Mouse (Mus musculus): Measurements from ENCODE around the gene Slc9b2.
A peak's percentile ranks its signal among the peaks of the same experiment; 100 is the strongest.

Slc9b2 gene

DNA sequence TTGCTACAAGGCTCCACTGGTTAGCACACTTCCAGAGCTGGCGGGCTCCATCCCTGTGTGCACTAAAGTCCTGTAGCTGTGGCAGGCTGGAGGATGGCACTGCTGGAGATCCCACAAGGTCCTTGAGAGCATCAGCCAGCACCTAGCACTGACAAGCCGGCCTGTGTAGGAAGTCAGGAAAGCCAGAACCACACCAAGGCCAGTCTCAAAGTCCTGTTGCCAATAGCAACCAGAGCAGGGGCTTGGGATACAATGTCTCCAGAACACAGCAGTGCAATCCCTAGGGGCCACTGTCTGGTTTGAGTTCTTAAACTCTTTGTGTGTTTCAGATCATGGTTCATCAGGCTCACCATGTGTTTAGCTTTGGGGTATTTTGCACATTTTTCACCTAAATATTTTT lies 7.3 kb downstream of the Slc9b2 start:
- DNase-seq = no peak

DNA sequence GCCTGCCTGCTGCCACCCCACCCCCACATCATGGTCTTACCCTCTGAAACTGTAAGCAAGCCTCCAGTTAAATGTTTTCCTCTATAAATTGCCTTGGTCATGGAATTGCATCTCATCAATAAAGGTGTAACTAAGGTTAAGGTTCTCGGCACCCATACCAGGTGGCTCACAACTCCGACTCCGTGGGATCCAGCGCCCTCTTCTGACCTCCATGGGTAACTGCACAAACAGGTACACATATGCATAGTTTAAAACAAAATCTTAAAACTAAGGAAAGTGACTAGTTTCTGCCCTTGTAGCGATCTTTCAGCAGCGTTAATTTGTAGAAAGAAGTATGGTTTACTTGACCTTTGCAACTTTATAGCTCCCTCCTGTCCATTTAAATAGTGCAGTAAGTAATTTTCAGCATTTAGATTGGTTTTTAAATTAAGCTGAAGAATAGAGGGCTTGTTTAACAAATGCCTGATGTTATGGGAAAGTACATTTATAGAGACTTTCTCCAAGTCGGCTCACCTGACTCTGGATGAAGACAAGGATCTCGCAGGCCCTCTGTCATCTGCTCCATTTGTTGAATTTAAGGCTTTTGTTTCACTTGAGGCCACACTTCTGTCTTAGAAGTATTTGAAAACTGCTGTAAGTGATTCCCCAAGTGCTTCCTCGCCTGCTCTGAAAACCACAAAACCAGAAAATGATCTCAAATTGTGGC lies 8.4 kb downstream of the Slc9b2 start:
- DNase-seq = no peak

DNA sequence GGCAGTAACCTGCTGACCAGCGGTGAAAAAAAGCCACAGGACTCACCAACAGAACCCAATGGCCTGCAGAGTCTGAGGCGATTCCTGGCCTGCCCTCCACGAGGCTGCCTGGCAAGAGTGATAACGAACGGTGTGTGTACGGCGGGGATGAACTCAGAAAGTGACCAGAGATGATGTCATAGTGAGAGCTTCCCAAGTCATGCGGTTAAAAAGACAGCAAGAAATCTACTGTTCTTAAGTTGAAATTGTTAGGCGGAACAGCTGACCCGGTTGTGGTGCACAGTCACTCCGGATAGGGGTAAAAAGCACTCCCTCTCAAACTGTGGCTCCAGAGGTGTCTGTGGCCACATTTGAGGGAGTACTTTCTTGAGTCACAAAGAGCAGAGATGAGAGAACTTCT lies 10.8 kb downstream of the Slc9b2 start:
- DNase-seq = no peak

DNA sequence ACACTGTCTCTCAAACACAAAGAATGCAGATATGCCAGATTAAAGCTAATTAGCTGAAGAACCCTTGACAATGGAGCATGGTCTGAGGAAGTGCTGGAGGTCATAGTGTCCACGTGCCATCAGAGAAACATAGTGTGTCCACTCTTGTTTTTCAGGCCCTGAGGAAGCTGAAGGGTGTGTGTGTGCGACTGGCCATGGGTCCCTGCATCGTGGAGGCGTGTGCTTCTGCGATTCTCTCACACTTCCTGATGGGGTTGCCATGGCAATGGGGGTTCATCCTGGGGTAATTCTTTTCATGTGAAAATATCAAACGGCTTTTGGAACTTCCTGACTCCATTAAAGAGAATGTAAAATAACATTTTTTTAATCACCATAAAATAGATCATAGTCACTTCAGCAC lies 16.9 kb downstream of the Slc9b2 start:
- DNase-seq = no peak

DNA sequence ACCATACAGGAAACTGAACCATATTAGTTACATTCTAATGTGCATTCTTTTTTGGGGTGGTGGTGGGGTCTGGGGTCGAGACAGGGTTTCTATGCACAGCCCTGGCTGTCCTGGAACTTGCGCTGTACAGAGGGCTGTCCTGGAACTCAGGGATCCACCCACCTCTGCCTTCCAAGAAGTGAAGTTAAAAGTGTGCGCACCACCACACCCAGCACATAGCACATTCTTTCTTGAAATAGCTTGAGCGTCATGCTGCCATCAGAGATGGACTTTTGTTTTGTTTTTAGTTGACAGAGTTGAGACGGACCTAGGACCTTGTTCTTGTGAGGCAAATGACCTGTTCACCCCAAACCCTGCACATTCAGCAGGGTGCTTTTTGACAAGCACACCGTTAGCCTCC lies 19.7 kb downstream of the Slc9b2 start:
- DNase-seq = no peak

DNA sequence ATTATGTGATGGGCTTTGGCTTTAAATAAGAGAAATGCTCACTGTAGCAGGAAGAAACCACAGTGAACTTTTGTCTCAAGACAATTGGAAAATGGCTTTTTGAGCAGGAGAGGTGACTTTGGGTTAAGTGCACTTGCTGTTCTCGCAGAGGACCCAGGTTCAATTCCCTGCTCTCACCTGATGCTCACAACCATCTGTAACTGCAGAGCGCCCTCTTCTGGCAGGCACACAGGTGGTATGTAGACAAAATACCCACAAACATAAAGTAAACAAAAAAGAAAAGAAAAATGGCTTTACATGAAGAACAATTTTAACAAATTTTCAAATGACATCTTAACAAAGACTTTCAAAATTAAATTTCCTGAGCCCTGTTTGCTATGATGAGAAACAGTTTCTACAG lies 20.1 kb downstream of the Slc9b2 start:
- DNase-seq = no peak

DNA sequence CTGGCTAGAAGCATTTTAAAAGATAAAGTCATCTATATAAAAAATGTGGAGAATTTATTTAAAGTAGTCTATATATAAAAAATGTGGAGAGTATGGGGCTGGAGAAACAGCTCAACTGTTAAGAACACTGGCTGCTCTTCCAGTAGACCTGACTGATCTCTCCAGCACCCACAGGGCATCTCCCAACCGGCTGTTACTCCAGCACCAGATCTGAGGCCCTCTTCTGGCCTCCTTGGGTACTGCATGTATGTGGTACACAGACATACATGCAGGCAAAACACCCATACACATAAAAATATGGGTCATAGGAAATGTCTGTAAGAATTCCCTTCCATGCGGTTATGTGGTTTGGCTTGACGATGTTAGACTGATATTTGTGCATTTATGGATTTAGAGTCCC lies 21.1 kb downstream of the Slc9b2 start:
- peak in 1 of 2 experiments; percentile 67 for DNase-seq

DNA sequence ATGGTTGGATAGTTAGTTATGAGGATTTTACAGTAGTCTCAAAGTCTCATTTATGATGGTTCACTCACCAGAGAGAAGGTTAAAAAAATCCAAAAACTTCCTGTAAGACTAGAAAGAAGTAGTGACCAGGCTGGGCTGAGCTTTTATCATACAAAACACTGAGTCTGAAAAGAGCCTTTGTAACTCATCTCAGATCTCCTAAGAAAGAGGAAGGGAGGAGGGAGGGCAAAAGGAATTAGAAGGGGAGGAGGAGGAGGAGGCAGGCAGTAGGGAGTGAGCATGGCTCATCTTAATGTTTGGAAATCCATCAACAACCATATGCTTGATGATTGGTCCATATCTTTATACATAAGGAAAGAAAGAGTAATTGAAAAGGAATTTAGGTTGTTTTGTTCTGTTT lies 25.2 kb downstream of the Slc9b2 start:
- DNase-seq = no peak

DNA sequence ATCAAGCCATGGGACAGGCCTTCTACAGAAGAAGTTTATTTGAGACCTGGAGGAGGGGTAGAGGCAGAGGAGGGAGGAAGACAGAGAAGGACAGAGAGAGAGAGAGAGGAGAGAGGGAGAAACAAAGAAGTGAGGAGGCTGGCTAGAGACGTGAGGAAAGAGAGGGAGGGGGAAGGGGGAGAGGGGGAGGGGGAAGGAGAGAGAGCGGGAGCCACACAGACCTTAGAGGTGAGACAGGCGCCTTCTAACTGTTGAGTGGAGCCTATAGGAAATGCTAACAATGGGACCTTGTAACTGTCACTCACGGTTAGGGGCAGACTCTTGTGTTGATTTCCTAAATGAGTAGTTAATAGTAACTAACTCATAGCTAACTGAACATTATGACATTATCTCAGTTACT lies 26.3 kb downstream of the Slc9b2 start:
- DNase-seq = no peak

DNA sequence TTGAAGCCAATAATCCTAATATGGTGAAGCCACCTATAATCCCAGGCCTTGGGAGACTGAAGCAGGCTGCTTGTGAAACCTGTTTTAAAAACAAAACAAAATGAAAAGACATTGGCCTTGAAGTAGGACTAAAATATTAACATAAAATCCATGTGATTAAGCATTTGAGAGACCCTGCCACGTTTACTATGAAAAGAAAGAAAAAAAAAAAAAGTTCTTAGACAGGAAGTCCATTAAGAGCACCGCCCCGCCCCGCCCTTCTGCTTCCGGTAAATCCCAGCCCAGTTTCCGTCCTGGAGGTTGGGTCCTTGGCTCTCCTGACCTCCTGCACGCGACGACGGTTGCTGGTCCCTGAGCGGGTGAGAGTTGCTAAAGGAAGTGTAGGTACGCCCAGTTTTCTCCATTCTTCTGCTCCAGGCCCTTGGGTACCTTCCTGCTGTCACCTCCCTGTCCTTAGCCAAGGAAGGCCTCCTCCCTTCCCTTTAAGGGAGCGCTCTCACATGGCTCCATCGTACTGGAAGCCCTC lies 40.3 kb downstream of the Slc9b2 start, which contains the start of gene Slc9b1:
TSS of gene Slc9b1 (plus strand) at position 291 of the 526 bp plus-strand sequence.
- peak; percentile 12 to 47 for DNase-seq

DNA sequence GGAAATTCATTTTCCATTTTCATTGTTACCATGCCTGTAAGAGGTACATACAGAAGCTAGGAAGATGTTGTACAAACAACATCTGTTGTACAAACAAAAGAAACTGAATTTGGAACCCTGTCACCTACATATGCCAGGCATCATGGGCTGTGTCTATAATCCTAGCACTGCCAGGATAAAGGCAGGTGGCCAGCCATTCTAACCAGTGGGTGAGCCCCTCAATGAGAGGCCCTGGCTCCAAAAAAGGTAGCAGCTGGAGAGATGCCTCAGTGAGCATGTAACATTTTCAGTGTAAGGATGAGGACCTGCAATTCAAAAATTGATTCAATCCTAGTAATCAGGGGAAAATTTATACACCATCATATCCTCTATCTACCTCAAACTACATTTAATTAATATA lies 41.5 kb downstream of the Slc9b2 start:
- no peak for DNase-seq

DNA sequence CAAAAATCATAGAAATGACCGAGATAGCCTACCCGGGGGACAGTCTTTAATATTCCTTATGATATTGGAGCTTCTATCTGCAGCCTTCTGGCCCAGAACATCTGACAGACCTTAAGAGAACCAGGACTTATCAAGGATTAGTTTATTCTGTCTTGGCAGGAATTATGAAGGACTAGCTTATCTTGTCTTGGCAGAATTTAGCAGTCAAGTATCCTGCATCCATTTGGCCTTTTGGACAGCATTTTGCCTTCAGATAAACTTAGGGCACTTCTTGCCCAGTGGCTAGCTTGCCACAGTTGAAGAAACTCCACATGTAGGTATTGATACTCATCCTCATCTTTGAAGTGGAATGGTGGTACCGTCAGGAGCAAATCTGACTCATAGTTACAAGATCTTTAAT lies 44.4 kb downstream of the Slc9b2 start:
- no peak for DNase-seq

DNA sequence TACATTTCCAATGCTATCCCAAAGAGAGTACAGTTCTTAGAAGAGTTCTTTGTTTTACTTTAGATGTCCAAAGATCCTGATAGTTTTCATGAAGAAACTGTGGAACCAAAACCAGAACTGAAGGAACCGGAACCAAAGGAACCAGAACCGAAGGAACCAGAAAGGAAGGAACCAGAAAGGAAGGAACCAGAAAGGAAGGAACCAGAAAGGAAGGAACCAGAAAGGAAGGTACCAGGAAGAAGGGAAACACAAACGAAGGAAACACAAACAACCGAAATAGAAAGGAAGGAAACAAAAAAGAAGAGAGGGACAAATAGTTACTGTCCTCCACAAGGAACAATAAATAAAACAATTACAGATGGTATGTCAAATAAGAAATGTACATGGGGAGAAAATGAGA lies 49.9 kb downstream of the Slc9b2 start:
- no peak for DNase-seq

DNA sequence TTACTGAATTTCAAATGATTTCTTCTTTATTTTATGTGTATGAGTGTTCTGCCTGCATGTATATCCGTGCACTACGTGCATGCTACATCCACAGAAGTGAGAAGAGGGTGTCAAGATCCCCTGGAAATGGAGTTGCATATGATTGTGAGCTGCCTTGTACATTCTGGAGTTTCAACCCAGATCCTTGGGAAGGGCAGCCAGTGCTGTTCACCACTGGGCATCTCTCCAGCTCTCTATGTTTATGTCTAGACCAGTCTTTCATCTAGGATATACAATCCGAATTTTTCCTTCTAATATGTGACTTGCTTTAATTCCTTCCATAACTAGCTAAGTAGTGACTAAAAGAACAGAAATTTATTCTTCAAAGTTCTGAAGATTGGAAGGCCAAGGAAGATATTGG lies 68.3 kb downstream of the Slc9b2 start:
- DNase-seq = no peak

DNA sequence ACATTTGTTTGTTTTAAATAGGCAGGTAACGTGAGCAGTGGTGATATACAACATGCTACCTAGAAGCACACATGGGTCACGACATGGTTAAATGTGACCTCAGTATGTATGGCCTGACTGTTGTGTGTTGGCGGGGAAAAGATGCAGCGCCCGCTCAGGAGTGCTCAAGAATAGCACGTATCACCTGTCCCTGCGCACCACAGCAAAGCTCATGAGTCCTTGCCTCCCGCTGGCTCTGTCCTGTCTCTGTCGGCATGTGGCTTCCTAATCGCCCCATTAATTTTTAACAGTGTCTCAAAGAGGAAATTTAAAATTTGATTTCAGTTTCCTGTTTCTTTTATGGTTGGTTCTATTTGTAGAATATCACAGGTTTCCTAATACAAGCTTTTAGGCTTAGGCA lies 69.9 kb downstream of the Slc9b2 start:
- DNase-seq = no peak

DNA sequence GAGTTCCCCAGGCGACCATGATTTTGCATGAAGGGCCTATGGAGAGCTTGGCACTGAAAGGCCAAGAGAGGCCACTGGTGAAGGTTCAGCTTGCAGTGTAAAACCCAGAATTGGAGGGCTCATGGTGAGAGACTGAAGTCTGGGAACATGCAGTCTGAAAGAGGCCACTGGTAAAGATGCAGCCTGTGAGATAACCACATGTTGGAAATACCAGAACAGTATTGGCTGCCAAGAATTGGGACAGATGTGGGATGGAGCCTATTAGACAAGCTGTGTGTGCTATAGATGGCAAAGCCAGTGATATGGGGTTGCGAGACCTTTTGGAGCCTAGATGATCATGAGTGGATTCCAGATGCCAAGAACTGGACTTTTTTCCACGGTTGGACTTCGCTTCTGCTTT lies 72.4 kb downstream of the Slc9b2 start:
- no peak for DNase-seq

DNA sequence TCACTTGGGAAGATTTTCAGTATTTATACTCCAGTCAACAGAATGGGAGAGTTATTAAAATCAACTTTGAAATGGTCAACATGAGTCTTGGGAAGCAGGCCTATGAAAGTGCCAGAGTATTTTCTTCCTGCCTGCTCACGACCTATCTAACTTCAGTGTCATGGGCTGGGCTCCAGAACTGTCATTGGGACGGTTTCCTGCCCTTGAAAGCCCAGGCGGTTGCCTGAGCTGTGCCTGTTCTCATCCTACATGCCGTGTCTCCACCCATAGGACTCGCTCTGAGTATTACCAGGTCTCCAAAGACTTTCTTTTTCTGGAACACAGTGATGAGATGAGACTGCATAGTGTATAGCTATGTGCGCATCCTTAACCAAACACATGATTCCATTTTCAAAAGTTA lies 85.7 kb downstream of the Slc9b2 start:
- no peak for DNase-seq
